Comparison of ENCODE assay signal across 16 mouse cellular contexts in genomic region chr7:142354661-142355233, GRCm38 (mm10). TPM values are rescaled to one million over a fixed set of nuclear protein-coding genes. Genes with fewer than 3 reads are reported as not detected.
A peak's percentile ranks its signal among the peaks of the same experiment; 100 is the strongest.
DNase-seq lines count a peak whose midpoint lies in the region; ATAC-seq and TF ChIP-seq lines count a peak whose summit lies in the region.
"Had no signal": no experiment of that assay in that cellular context is flagged by ENCODE, and none has a peak within 500 bp of the region (broad histone marks: within the 10 kb centered on the region; RNA-seq: fewer than 3 reads in every experiment).

No protein-coding gene starts in this region.

- no peak overlapping the region for H3K4me2 ChIP-seq in heart, embryonic 11.5 days
- peak overlapping the region; percentile 39 for H3K4me2 ChIP-seq in liver, postnatal 0 days (ENCODE audit: low read depth, low read length)
- no peak overlapping the region for H3K4me2 ChIP-seq in forebrain, embryonic 14.5 days (ENCODE audit: low read length)

- no peak overlapping the region for H3K9ac ChIP-seq in heart, embryonic 11.5 days (ENCODE audit: low read depth, low read length)
- peak overlapping the region; percentile 47 for H3K9ac ChIP-seq in MEL (ENCODE audit: control insufficient read depth, low read depth, low read length, poor library complexity, severe bottlenecking)
- peak overlapping the region; percentile 36 for H3K9ac ChIP-seq in liver, postnatal 0 days (replicated peaks)
- no peak overlapping the region for H3K9ac ChIP-seq in forebrain, embryonic 14.5 days (ENCODE audit: low read length)

- no peaks in the 10 kb centered on the region for H3K36me3 ChIP-seq in heart, embryonic 11.5 days (ENCODE audit: control insufficient read depth, insufficient read depth, low read length)
- peaks cover 0 to 36% of the 10 kb centered on the region in 2 experiments; a peak in 2 of 4 replicates for H3K36me3 ChIP-seq in MEL (ENCODE audit: control insufficient read depth in 1 of 2, insufficient read depth in 2 of 2, low read length in 2 of 2)
- no peaks in the 10 kb centered on the region for H3K36me3 ChIP-seq in liver, postnatal 0 days (replicated peaks; ENCODE audit: insufficient read depth, low read length)
- no peaks in the 10 kb centered on the region for H3K36me3 ChIP-seq in forebrain, embryonic 14.5 days (ENCODE audit: control insufficient read depth, insufficient read depth, low read length)

- H3K79me2 ChIP-seq in MEL (ENCODE audit: control insufficient read depth, insufficient read depth, low read length, poor library complexity): no peaks in the 10 kb centered on the region

- peak in 1 of 2 experiments; percentile 28; a peak in 2 of 4 replicates for TF ChIP-seq EP300 in MEL (IDR thresholded peaks at IDR 0.05; ENCODE audit: low read depth in 1 of 2, low read length in 2 of 2)
- peak; percentile 75; the same call in 1 of the 2 replicates for TF ChIP-seq EP300 in liver, postnatal 0 days (IDR thresholded peaks at IDR 0.05; ENCODE audit: low read depth)

- WGBS in heart, embryonic 11.5 days (ENCODE audit: insufficient replicate concordance): 55% methylated on average over 8 of the region's 8 CpGs
- 39% methylated on average over 8 of the region's 8 CpGs for WGBS in liver, postnatal 0 days (ENCODE audit: insufficient replicate concordance)
- 85% methylated on average over 8 of the region's 8 CpGs for WGBS in forebrain, embryonic 14.5 days

- H3K4me1 ChIP-seq in heart, embryonic 11.5 days (ENCODE audit: control insufficient read depth, insufficient read depth, low read length): peaks cover 15% of the 10 kb centered on the region; the same call in 1 of the 2 replicates
- H3K4me1 ChIP-seq in MEL (ENCODE audit: control insufficient read depth in 1 of 2, insufficient read depth in 2 of 2, low read length in 2 of 2): peaks cover 34 to 36% of the 10 kb centered on the region in 2 experiments
- H3K4me1 ChIP-seq in liver, postnatal 0 days (ENCODE audit: insufficient read depth): peaks cover 40% of the 10 kb centered on the region
- H3K4me1 ChIP-seq in forebrain, embryonic 14.5 days (ENCODE audit: control insufficient read depth, insufficient read depth, low read length): no peaks in the 10 kb centered on the region

- H3K4me3 ChIP-seq in heart, embryonic 11.5 days (ENCODE audit: low read depth, low read length): no peak overlapping the region
- H3K4me3 ChIP-seq in MEL (ENCODE audit: control insufficient read depth in 1 of 2, insufficient read depth in 1 of 2, low read depth in 2 of 2, low read length in 2 of 2): peak overlapping the region; percentile 12 to 33; a peak in 3 of 4 replicates
- no peak overlapping the region for H3K4me3 ChIP-seq in liver, postnatal 0 days (ENCODE audit: low read depth, low read length)
- no peak overlapping the region for H3K4me3 ChIP-seq in forebrain, embryonic 14.5 days (ENCODE audit: low read depth, low read length)

- no peak for DNase-seq in heart, adult 18-20 months
- DNase-seq in MEL (ENCODE audit: low read depth, low spot score): peak; percentile 23
- peak; percentile 32 for DNase-seq in induced T-regulatory cell, adult 2 months (ENCODE audit: low read depth)
- no peak for DNase-seq in liver, postnatal 0 days
- DNase-seq in layer of hippocampus, adult 18-20 months (ENCODE audit: low spot score in 2 of 2): no peak
- DNase-seq in forebrain, embryonic 14.5 days (ENCODE audit: low spot score): no peak
- DNase-seq in frontal cortex, postnatal 36 days (ENCODE audit: low spot score in 2 of 2): no peak
- DNase-seq: B cell, adult 2 months; kidney, adult 9 months; layer of hippocampus, postnatal 36 days had no signal

- H3K9me3 ChIP-seq in heart, embryonic 11.5 days (replicated peaks; ENCODE audit: control insufficient read depth, low read length): no peaks in the 10 kb centered on the region
- no peaks in the 10 kb centered on the region for H3K9me3 ChIP-seq in MEL (replicated peaks; ENCODE audit: insufficient read depth, low read length)
- H3K9me3 ChIP-seq in liver, postnatal 0 days (ENCODE audit: low read length): no peaks in the 10 kb centered on the region
- H3K9me3 ChIP-seq in forebrain, embryonic 14.5 days (replicated peaks; ENCODE audit: control insufficient read depth, low read length): no peaks in the 10 kb centered on the region

- no peak for TF ChIP-seq RAD21 in MEL (IDR thresholded peaks at IDR 0.05; ENCODE audit: low read depth, low read length)

- H3K27me3 ChIP-seq in heart, embryonic 11.5 days (ENCODE audit: control insufficient read depth, insufficient read depth, low read length): no peaks in the 10 kb centered on the region
- no peaks in the 10 kb centered on the region; a peak in 1 of 4 replicates for H3K27me3 ChIP-seq in MEL (ENCODE audit: control insufficient read depth in 1 of 2, insufficient read depth in 2 of 2, low read length in 2 of 2)
- no peaks in the 10 kb centered on the region for H3K27me3 ChIP-seq in liver, postnatal 0 days (ENCODE audit: insufficient read depth, low read length)
- no peaks in the 10 kb centered on the region for H3K27me3 ChIP-seq in forebrain, embryonic 14.5 days (replicated peaks; ENCODE audit: control insufficient read depth, insufficient read depth, low read length)

- TF ChIP-seq CTCF in MEL (IDR thresholded peaks at IDR 0.05 in 2 of 3, conservative IDR thresholded peaks at IDR 0.05 in 1 of 3; ENCODE audit: control insufficient read depth in 1 of 3, insufficient read depth in 1 of 3, low read depth in 2 of 3, low read length in 3 of 3, poor library complexity in 1 of 3, severe bottlenecking in 1 of 3): no peak
- TF ChIP-seq CTCF in liver, postnatal 0 days (IDR thresholded peaks at IDR 0.05; ENCODE audit: low read depth): no peak

- 0 out of 2 replicates have a peak, but pooled peaks have one; percentile 10 for ATAC-seq in heart, embryonic 11.5 days (replicated peaks; ENCODE audit: insufficient number of reproducible peaks, low FRiP score, low TSS enrichment)
- ATAC-seq in liver, postnatal 0 days: peak; percentile 79
- ATAC-seq in forebrain, embryonic 14.5 days: no peak

- H3K27ac ChIP-seq in heart, embryonic 11.5 days (ENCODE audit: low read depth, low read length): no peak overlapping the region
- peak overlapping the region; percentile 75 for H3K27ac ChIP-seq in MEL (ENCODE audit: control insufficient read depth, low read depth, low read length)
- peak overlapping the region; percentile 13; the same call in 1 of the 2 replicates for H3K27ac ChIP-seq in liver, postnatal 0 days (ENCODE audit: low read depth)
- no peak overlapping the region for H3K27ac ChIP-seq in forebrain, embryonic 14.5 days (ENCODE audit: low read depth, low read length)
- H3K27ac ChIP-seq: macrophage had no signal

- TF ChIP-seq POLR2A in MEL (IDR thresholded peaks at IDR 0.05; ENCODE audit: control insufficient read depth in 1 of 2, insufficient read depth in 1 of 2, low read depth in 1 of 2, low read length in 2 of 2, poor library complexity in 1 of 2): no peak

RNA-seq across cellular contexts. Expression of gene Ifitm10, which starts 18.8 kb away (rescaled TPM):
- polyA plus RNA-seq in heart, embryonic 11.5 days (2014; fragmentation: Nextera tagmentation; extraction: Ambion mirVana): 7.6 and 8.3 TPM in 2 replicates
- 1 to 10 TPM; 2.0 to 2.2 TPM for total RNA-seq in heart, adult 18-20 months (2021)
- total RNA-seq in MEL (2012; rRNA removed): not detected in 2 replicates
- under 1 TPM in 1 of 2 experiments, not detected in 1; 0.21 TPM for polyA plus RNA-seq in MEL (2012; ENCODE audit: insufficient read depth in 1 of 2, insufficient read length in 2 of 2, low read depth in 1 of 2, low replicate concordance in 2 of 2, missing spikeins in 1 of 2)
- polyA plus RNA-seq in liver, postnatal 0 days (2015; fragmentation: Nextera tagmentation; extraction: Ambion mirVana): 2.1 and 2.2 TPM in 2 replicates
- total RNA-seq in layer of hippocampus, adult 18-20 months (2021): 10 to 100 TPM; 36.8 to 37.1 TPM
- 1.9 and 3.4 TPM in 2 replicates for polyA plus RNA-seq in forebrain, embryonic 14.5 days (2014; fragmentation: Nextera tagmentation; extraction: Ambion mirVana)
- total RNA-seq: hematopoietic stem cell, adult 5-6 weeks had no signal
- polyA plus RNA-seq: macrophage had no signal

RNA-seq across cellular contexts. Expression of gene Gm49369, which starts 27.7 kb away (rescaled TPM):
- polyA plus RNA-seq in heart, embryonic 11.5 days (2014; fragmentation: Nextera tagmentation; extraction: Ambion mirVana): 1.9 TPM in 1 of 2 replicates, not detected in the other
- 1 to 10 TPM; 2.1 to 2.2 TPM for total RNA-seq in heart, adult 18-20 months (2021)
- 3.2 and 8.1 TPM in 2 replicates for total RNA-seq in MEL (2012; rRNA removed)
- polyA plus RNA-seq in MEL (2012; ENCODE audit: insufficient read depth in 1 of 2, insufficient read length in 2 of 2, low read depth in 1 of 2, low replicate concordance in 2 of 2, missing spikeins in 1 of 2): 10 to 100 TPM in 1 of 2 experiments, not detected in 1; 15.2 TPM
- polyA plus RNA-seq in liver, postnatal 0 days (2015; fragmentation: Nextera tagmentation; extraction: Ambion mirVana): not detected in 2 replicates
- 1 to 10 TPM in 1 of 2 experiments, under 1 TPM in 1; 0.94 to 6.7 TPM for total RNA-seq in layer of hippocampus, adult 18-20 months (2021)
- not detected in 2 replicates for polyA plus RNA-seq in forebrain, embryonic 14.5 days (2014; fragmentation: Nextera tagmentation; extraction: Ambion mirVana)
- total RNA-seq: layer of hippocampus, postnatal 36 days had no signal

RNA-seq across cellular contexts. Expression of gene Ctsd, which starts 33.1 kb away (rescaled TPM):
- polyA plus RNA-seq in heart, embryonic 11.5 days (2014; fragmentation: Nextera tagmentation; extraction: Ambion mirVana): 378 and 446 TPM in 2 replicates
- 1,000 to 10,000 TPM in 1 of 2 experiments, 100 to 1,000 TPM in 1; 997 to 1,066 TPM for total RNA-seq in heart, adult 18-20 months (2021)
- 112 and 115 TPM in 2 replicates for total RNA-seq in MEL (2012; rRNA removed)
- 100 to 1,000 TPM in 1 of 2 experiments, 10 to 100 TPM in 1; 89.3 to 179 TPM for polyA plus RNA-seq in MEL (2012; ENCODE audit: insufficient read depth in 1 of 2, insufficient read length in 2 of 2, low read depth in 1 of 2, low replicate concordance in 2 of 2, missing spikeins in 1 of 2)
- 311 and 324 TPM in 2 replicates for polyA plus RNA-seq in liver, postnatal 0 days (2015; fragmentation: Nextera tagmentation; extraction: Ambion mirVana)
- total RNA-seq in layer of hippocampus, adult 18-20 months (2021): 100 to 1,000 TPM; 303 to 349 TPM
- 261 and 263 TPM in 2 replicates for polyA plus RNA-seq in forebrain, embryonic 14.5 days (2014; fragmentation: Nextera tagmentation; extraction: Ambion mirVana)

RNA-seq across cellular contexts. Expression of gene Krtap5-4, which starts 51.4 kb away (rescaled TPM):
- 0.26 TPM in 1 of 2 replicates, not detected in the other for polyA plus RNA-seq in heart, embryonic 11.5 days (2014; fragmentation: Nextera tagmentation; extraction: Ambion mirVana)
- not detected for total RNA-seq in heart, adult 18-20 months (2021)
- total RNA-seq in MEL (2012; rRNA removed): not detected in 2 replicates
- not detected for polyA plus RNA-seq in MEL (2012; ENCODE audit: insufficient read depth in 1 of 2, insufficient read length in 2 of 2, low read depth in 1 of 2, low replicate concordance in 2 of 2, missing spikeins in 1 of 2)
- not detected in 2 replicates for polyA plus RNA-seq in liver, postnatal 0 days (2015; fragmentation: Nextera tagmentation; extraction: Ambion mirVana)
- total RNA-seq in layer of hippocampus, adult 18-20 months (2021): not detected
- not detected in 2 replicates for polyA plus RNA-seq in forebrain, embryonic 14.5 days (2014; fragmentation: Nextera tagmentation; extraction: Ambion mirVana)
- total RNA-seq: adrenal gland, adult 18-20 months; gastrocnemius, adult 8-10 months; hematopoietic stem cell, adult 5-6 weeks; layer of hippocampus, postnatal 36 days had no signal
- polyA plus RNA-seq: limb, embryonic 14.5 days; macrophage had no signal

RNA-seq across cellular contexts. Expression of gene Krtap5-1, which starts 57.8 kb away (rescaled TPM):
- polyA plus RNA-seq in heart, embryonic 11.5 days (2014; fragmentation: Nextera tagmentation; extraction: Ambion mirVana): not detected in 2 replicates
- total RNA-seq in heart, adult 18-20 months (2021): not detected
- not detected in 2 replicates for total RNA-seq in MEL (2012; rRNA removed)
- polyA plus RNA-seq in MEL (2012; ENCODE audit: insufficient read depth in 1 of 2, insufficient read length in 2 of 2, low read depth in 1 of 2, low replicate concordance in 2 of 2, missing spikeins in 1 of 2): not detected
- not detected in 2 replicates for polyA plus RNA-seq in liver, postnatal 0 days (2015; fragmentation: Nextera tagmentation; extraction: Ambion mirVana)
- total RNA-seq in layer of hippocampus, adult 18-20 months (2021): not detected
- not detected in 2 replicates for polyA plus RNA-seq in forebrain, embryonic 14.5 days (2014; fragmentation: Nextera tagmentation; extraction: Ambion mirVana)
- total RNA-seq: adrenal gland, adult 18-20 months; gastrocnemius, adult 8-10 months; hematopoietic stem cell, adult 5-6 weeks; layer of hippocampus, postnatal 36 days had no signal
- polyA plus RNA-seq: limb, embryonic 14.5 days; macrophage had no signal

Comparison
In these comparisons a context has a peak if more than half of its experiments do, and no peak if none do; other contexts are left out.
1. H3K27ac ChIP-seq: peak in MEL (single experiment) and liver, postnatal 0 days (single experiment); none in heart, embryonic 11.5 days (single experiment) and forebrain, embryonic 14.5 days (single experiment).
2. H3K4me3 ChIP-seq: peak in MEL (2 of 2); none in heart, embryonic 11.5 days (single experiment), liver, postnatal 0 days (single experiment) and forebrain, embryonic 14.5 days (single experiment).
3. H3K9ac ChIP-seq: peak in MEL (single experiment) and liver, postnatal 0 days (single experiment); none in heart, embryonic 11.5 days (single experiment) and forebrain, embryonic 14.5 days (single experiment).
4. DNase-seq: peak in MEL (single experiment) and induced T-regulatory cell, adult 2 months (single experiment); none in heart, adult 18-20 months (0 of 2), liver, postnatal 0 days (single experiment), layer of hippocampus, adult 18-20 months (0 of 2), forebrain, embryonic 14.5 days (single experiment) and frontal cortex, postnatal 36 days (0 of 2).